Mouse (Mus musculus) bone marrow macrophage, adult 2 months (primary cell): ENCODE results near the gene Scg5.

Experiments
- CTCF ChIP-seq: IDR thresholded peaks from 2 replicates; pipeline ENCODE4 v1.5.1; 2012; ENCODE audit warnings: low read depth, mild to moderate bottlenecking, low read length, moderate library complexity
- POLR2A ChIP-seq: IDR thresholded peaks from 2 replicates; pipeline ENCODE4 v1.6.1; 2012; ENCODE audit warnings: mild to moderate bottlenecking, low read depth, low read length, borderline replicate concordance

- TF ChIP-seq CTCF (no peak), POLR2A (no peak)
Measured at GRCm38 (mm10) chr2:113845081-113845480, 16.2 kb upstream of the Scg5 start.
